Mouse (Mus musculus): ENCODE measurements around the gene Pkp4. TPM values are rescaled to one million over a fixed set of nuclear protein-coding genes. Genes with fewer than 3 reads are reported as not detected.
"Not testable (repeated sequence)": the region's sequence is repeated elsewhere in the genome, so short reads cannot be mapped to it uniquely, and the experiment has no call there.

The Pkp4 gene
- polyA plus RNA-seq, 1 experiment = 203 TPM

DNA sequence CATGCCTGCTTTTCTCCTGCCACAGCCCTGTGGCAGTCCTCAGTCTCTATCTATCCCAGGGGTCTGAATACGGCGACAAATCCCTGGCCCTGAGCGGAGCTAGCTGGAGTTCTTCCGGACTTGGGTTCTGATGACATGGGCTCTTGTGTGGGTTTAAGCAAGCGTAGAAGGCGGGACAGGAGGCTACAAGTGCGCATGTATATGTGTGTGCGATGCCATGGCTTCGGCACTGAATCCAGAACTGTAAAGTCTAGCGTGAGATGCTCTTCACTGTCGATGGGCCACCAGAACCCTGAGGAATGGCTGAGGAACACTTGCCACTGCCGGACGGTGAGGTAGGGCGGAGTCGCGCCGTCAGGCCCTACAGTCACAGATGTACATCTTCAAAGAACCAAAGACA lies 222.6 kb downstream of the Pkp4 start:
- no peaks in the 10 kb centered on the region for H3K4me1 ChIP-seq (ENCODE audit: control insufficient read depth, insufficient read depth, low read length)

DNA sequence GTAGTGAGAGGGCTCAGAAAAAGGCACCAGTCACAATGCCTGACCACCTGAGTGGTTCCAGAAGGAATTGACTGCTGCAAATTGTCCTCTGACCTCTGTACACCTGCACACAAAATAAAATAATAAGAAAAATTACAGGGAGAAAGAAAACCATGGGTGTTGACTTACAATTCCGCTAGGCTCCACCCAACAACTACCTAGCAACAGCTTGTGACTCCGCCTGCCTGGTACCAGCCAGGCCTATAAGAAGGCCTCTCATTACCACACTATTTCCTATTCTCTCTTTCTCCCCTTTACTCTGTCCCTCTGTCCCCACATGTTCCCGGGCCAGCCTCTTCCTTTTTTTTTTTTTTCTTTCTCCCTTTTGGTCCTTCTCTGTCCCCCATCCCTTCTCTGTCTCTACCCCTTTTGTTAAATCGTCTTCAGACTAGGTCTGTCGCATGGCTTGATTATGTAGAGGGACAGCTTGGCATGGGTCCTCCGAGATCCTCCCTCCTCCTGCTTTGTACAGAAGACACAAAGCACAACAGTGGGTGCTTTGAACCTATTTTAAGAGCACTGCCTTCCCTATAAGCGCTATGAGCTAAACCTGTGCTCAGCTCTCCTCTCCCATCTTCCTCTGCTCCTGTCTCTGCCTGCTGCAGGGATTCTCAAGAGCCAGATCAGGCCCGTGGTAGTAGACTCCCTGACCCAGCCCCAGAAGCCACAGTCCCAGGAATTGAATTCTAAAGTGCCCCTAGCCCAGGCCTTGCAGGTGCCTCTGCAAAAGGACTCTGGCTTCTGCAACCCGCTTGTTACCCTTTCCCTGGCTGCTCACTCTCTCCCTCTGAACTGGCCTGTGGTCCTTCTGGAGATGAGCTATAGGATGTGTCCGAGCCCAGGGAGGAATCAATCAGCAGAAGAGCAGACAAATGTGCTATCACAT lies 223.5 kb downstream of the Pkp4 start:
- TF ChIP-seq POLR2A (IDR thresholded peaks at IDR 0.05; ENCODE audit: borderline replicate concordance, insufficient read depth, low read length) = no peak
- no peak for TF ChIP-seq CTCF (IDR thresholded peaks at IDR 0.05; ENCODE audit: borderline replicate concordance, insufficient read depth, low read depth, low read length)
- Histone ChIP-seq H3K27me3 (ENCODE audit: control insufficient read depth, insufficient read depth, low read length) (no peaks in the 10 kb centered on the region), H3K27ac (ENCODE audit: insufficient read depth, low read length) (no peak overlapping the region), H3K4me1 (ENCODE audit: control insufficient read depth, insufficient read depth, low read length) (no peaks in the 10 kb centered on the region), H3K4me3 (replicated peaks; ENCODE audit: insufficient read depth, low read depth, low read length) (no peak overlapping the region)
- no peak for DNase-seq
- 74% methylated on average over 10 of the region's 10 CpGs for WGBS

More for the DNA sequence above, 222.6 kb downstream of the Pkp4 start:
- WGBS = 97% methylated on average over 17 of the region's 17 CpGs
- no peak overlapping the region for H3K4me3 ChIP-seq (replicated peaks; ENCODE audit: insufficient read depth, low read depth, low read length)
- H3K27me3 ChIP-seq (ENCODE audit: control insufficient read depth, insufficient read depth, low read length) = no peaks in the 10 kb centered on the region
- TF ChIP-seq CTCF (IDR thresholded peaks at IDR 0.05; ENCODE audit: borderline replicate concordance, insufficient read depth, low read depth, low read length) (no peak), POLR2A (IDR thresholded peaks at IDR 0.05; ENCODE audit: borderline replicate concordance, insufficient read depth, low read length) (no peak)
- no peak overlapping the region for H3K27ac ChIP-seq (ENCODE audit: insufficient read depth, low read length)
- DNase-seq = no peak

DNA sequence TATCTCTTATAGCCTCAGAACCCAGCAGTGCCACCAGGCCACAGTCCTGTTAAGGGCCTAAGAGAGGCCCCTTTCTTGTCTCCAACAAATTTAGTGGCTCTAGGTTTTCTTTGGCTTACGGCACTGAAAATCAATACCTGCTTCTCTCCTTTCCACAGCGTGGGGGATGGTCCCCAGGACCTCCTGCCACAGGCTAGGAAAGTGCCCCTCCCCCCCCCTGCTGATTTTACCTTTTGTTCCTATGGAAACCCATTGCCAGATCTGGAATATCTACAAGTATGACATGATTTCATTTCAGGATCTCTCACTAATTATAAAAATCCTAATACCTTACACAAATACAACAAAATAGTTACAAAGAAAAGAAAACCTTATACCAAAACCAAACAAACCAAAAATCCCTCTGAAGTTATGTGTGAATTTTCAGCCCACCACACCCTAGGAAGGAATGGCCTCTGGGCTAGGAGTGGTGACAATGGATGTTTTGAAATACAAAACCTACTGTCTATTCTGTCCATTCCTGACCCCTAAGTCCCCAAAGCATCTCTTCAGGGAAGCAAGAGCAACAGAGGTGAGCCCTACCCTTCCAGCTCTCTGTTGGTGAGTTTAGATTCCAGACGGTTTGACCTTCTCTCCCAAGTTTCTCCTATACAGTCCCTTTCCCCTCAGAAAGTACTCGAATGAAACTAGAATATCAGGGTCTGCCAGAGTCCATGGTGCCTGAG lies 224.7 kb downstream of the Pkp4 start:
- Histone ChIP-seq H3K4me3 (replicated peaks; ENCODE audit: insufficient read depth, low read depth, low read length) (no peak overlapping the region), H3K27ac (ENCODE audit: insufficient read depth, low read length) (no peak overlapping the region), H3K27me3 (ENCODE audit: control insufficient read depth, insufficient read depth, low read length) (no peaks in the 10 kb centered on the region), H3K4me1 (ENCODE audit: control insufficient read depth, insufficient read depth, low read length) (no peaks in the 10 kb centered on the region)
- 73% methylated on average over 4 of the region's 4 CpGs for WGBS
- TF ChIP-seq CTCF (IDR thresholded peaks at IDR 0.05; ENCODE audit: borderline replicate concordance, insufficient read depth, low read depth, low read length) (no peak), POLR2A (IDR thresholded peaks at IDR 0.05; ENCODE audit: borderline replicate concordance, insufficient read depth, low read length) (no peak)
- no peak for DNase-seq

DNA sequence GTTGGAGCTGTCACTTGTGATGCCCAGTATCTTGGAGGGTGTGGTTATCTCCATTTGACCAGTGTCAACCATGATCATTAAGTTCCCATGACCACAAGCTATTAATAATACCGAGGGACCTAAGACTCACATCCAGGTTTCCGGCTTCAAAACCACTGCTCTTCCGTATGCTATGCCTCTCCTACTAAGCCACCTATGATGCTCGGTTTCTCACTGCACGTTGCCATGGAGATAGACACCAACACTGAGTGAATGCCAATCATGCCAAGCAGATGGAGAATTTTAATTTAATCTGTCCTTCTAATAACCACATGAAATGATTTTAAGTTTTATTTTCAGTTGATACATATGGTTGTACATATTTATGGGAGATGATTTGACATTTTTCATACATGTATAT lies 229.3 kb downstream of the Pkp4 start:
- TF ChIP-seq POLR2A (IDR thresholded peaks at IDR 0.05; ENCODE audit: borderline replicate concordance, insufficient read depth, low read length) = no peak
- no peak for TF ChIP-seq CTCF (IDR thresholded peaks at IDR 0.05; ENCODE audit: borderline replicate concordance, insufficient read depth, low read depth, low read length)
- no peak overlapping the region for H3K27ac ChIP-seq (ENCODE audit: insufficient read depth, low read length)
- H3K4me1 ChIP-seq (ENCODE audit: control insufficient read depth, insufficient read depth, low read length) = no peaks in the 10 kb centered on the region
- no peaks in the 10 kb centered on the region for H3K27me3 ChIP-seq (ENCODE audit: control insufficient read depth, insufficient read depth, low read length)
- DNase-seq = no peak
- 53% methylated on average over 5 of the region's 5 CpGs for WGBS
- H3K4me3 ChIP-seq (replicated peaks; ENCODE audit: insufficient read depth, low read depth, low read length) = no peak overlapping the region

DNA sequence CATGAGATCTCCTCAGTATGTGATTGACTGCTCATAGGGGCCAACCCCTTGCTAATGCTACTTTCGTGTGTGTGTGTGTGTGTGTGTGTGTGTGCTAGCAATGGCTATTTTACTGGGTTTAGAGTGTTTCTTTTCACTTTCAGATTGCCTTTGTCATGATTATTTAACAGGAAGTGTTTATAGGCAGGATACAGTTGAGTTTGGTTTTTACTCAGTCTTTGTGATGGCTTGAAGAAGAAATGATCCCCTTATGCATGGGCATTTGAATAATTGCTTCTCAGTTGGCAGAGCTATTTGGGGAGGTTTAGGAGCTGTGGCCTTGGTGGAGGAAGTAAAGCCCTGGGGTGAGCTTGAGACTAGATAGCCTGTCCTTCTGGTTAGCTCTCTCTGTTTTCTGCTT lies 232.5 kb downstream of the Pkp4 start:
- H3K4me3 ChIP-seq (replicated peaks; ENCODE audit: insufficient read depth, low read depth, low read length) = no peak overlapping the region
- no peaks in the 10 kb centered on the region for H3K4me1 ChIP-seq (ENCODE audit: control insufficient read depth, insufficient read depth, low read length)
- no peak for TF ChIP-seq POLR2A (IDR thresholded peaks at IDR 0.05; ENCODE audit: borderline replicate concordance, insufficient read depth, low read length)
- TF ChIP-seq CTCF (IDR thresholded peaks at IDR 0.05; ENCODE audit: borderline replicate concordance, insufficient read depth, low read depth, low read length) = no peak
- 91% methylated on average over 1 of the region's 1 CpGs for WGBS
- no peak for DNase-seq
- no peak overlapping the region for H3K27ac ChIP-seq (ENCODE audit: insufficient read depth, low read length)
- no peaks in the 10 kb centered on the region for H3K27me3 ChIP-seq (ENCODE audit: control insufficient read depth, insufficient read depth, low read length)

DNA sequence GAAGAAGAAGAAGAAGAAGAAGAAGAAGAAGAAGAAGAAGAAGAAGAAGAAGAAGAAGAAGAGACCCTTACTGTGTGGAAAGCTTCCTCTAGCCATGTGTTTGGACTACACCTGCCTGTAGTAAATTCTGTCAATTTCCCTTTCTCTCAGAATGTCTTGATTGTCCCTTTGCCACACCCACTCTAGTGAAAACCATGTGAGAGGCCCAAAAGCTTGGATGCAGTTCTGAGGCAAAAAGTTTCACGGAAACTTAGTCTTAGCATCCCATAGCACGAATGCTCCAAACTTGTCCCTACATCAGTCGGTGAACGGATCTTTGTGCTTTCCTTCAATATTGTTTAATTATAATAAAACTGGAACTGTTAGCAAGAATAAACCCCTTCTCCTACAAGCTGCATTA lies 234.0 kb downstream of the Pkp4 start:
- 98% methylated on average over 4 of the region's 4 CpGs for WGBS
- Histone ChIP-seq H3K4me3 (replicated peaks; ENCODE audit: insufficient read depth, low read depth, low read length) (no peak overlapping the region), H3K27ac (ENCODE audit: insufficient read depth, low read length) (no peak overlapping the region), H3K27me3 (ENCODE audit: control insufficient read depth, insufficient read depth, low read length) (no peaks in the 10 kb centered on the region), H3K4me1 (ENCODE audit: control insufficient read depth, insufficient read depth, low read length) (no peaks in the 10 kb centered on the region)
- no peak for DNase-seq
- no peak for TF ChIP-seq POLR2A (IDR thresholded peaks at IDR 0.05; ENCODE audit: borderline replicate concordance, insufficient read depth, low read length)

DNA sequence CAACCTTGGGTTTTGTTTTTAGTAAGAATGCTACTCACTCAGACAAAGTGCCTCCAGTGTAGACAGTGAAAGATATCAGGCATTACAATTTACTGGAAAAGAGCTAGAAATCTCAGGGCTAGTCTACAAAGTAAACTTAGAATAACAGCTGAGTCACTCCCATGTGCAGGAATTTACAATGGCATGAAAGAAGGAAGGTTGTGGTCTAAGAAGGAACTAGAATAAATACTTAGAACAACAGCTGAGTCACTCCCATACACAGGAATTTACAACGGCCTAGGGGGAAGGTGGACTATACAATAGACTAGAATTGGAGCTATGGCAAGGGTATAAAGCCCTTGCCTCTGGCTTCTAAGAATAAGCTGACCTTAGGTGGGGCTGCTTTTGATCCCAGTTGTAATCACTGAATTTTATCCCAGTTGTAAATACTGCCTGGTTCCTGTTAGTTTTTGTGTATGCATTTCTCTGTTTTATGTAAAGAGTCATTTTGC lies 234.6 kb downstream of the Pkp4 start:
- 98% methylated on average over 1 of the region's 1 CpGs for WGBS
- H3K27ac ChIP-seq (ENCODE audit: insufficient read depth, low read length); DNase-seq; H3K27me3 ChIP-seq (ENCODE audit: control insufficient read depth, insufficient read depth, low read length); H3K4me1 ChIP-seq (ENCODE audit: control insufficient read depth, insufficient read depth, low read length); H3K4me3 ChIP-seq (replicated peaks; ENCODE audit: insufficient read depth, low read depth, low read length): not testable (repeated sequence)

DNA sequence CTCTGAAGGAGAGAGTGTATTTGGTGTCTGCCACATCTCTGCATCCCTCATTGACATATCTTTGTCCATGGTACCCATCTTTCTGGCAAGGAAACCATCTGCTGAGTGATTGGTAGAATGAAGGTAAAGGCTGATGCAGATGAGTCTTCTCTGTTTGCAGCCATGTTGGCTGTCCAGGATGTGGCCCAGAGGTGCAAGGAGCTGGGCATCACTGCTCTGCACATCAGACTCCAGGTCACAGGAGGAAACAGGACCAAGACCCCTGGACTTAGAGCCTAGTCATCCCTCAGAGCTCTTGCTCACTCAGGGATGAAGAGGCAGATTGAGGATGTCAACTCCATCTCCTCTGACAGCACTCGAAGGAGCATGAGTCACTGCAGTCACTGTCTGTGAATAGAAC lies 235.9 kb downstream of the Pkp4 start:
- TF ChIP-seq CTCF (IDR thresholded peaks at IDR 0.05; ENCODE audit: borderline replicate concordance, insufficient read depth, low read depth, low read length) (no peak), POLR2A (IDR thresholded peaks at IDR 0.05; ENCODE audit: borderline replicate concordance, insufficient read depth, low read length) (no peak)
- Histone ChIP-seq H3K4me1 (ENCODE audit: control insufficient read depth, insufficient read depth, low read length) (no peaks in the 10 kb centered on the region), H3K27ac (ENCODE audit: insufficient read depth, low read length) (no peak overlapping the region), H3K27me3 (ENCODE audit: control insufficient read depth, insufficient read depth, low read length) (no peaks in the 10 kb centered on the region), H3K4me3 (replicated peaks; ENCODE audit: insufficient read depth, low read depth, low read length) (no peak overlapping the region)
- WGBS = 81% methylated on average over 1 of the region's 1 CpGs
- no peak for DNase-seq
